Mouse (Mus musculus) lung, embryonic 14.5 days (tissue): ENCODE measurements around the gene Zdhhc3. TPM values are rescaled to one million over a fixed set of nuclear protein-coding genes. Genes with fewer than 3 reads are reported as not detected.

Experiments
- ATAC-seq: fragments of 200-750 bp; cut with Nextera tagmentation; 2 replicates; pipeline ENCODE4 v1.8.0; 2017; ENCODE audit warnings: mild to moderate bottlenecking, moderate TSS enrichment, moderate library complexity; ENCODE audit not compliant: insufficient read depth
- DNase-seq: peaks from one replicate; pipeline ENCODE4 v3.0.0-alpha.2; 2015
- H3K27ac ChIP-seq: fragments of 300-500 bp; sonication (generic); 2 replicates; pipeline ENCODE4 v1.5.1; 2014; ENCODE audit warnings: low read depth, mild to moderate bottlenecking, moderate library complexity
- H3K27me3 ChIP-seq: fragments of 300-500 bp; sonication (generic); 2 replicates; pipeline ENCODE4 v1.6.1; 2014; ENCODE audit warnings: low read length, control low read depth; ENCODE audit not compliant: insufficient read depth
- H3K36me3 ChIP-seq: fragments of 300-500 bp; sonication (generic); 2 replicates; pipeline ENCODE4 v1.6.1; 2014; ENCODE audit warnings: control low read depth; ENCODE audit not compliant: insufficient read depth
- H3K4me1 ChIP-seq: fragments of 300-500 bp; sonication (generic); 2 replicates; pipeline ENCODE4 v1.6.1; 2014; ENCODE audit warnings: antibody characterized with exemption, control low read depth; ENCODE audit not compliant: insufficient read depth
- H3K4me2 ChIP-seq: fragments of 300-500 bp; sonication (generic); 2 replicates; pipeline ENCODE4 v1.6.1; 2014; ENCODE audit warnings: mild to moderate bottlenecking
- H3K4me3 ChIP-seq: fragments of 300-500 bp; sonication (generic); 2 replicates; pipeline ENCODE4 v1.5.1; 2014; ENCODE audit warnings: low read depth, low read length
- H3K9ac ChIP-seq: fragments of 300-500 bp; sonication (generic); 2 replicates; pipeline ENCODE4 v1.6.1; 2014
- H3K9me3 ChIP-seq: fragments of 300-500 bp; sonication (generic); 2 replicates; pipeline ENCODE4 v1.6.1; 2016; ENCODE audit warnings: low read depth, low read length, control low read depth
- CTCF ChIP-seq: IDR thresholded peaks from 2 replicates; pipeline ENCODE4 v1.5.1; 2016; ENCODE audit warnings: antibody characterized with exemption, low read depth
- WGBS: fragments of 180-500 bp; shearing (Covaris S2); extraction: QIAGEN DNeasy Blood & Tissue Kit; methylation state at CpG from one replicate; pipeline ENCODE4 v1.1.7; 2014; 5-methylcytosine and 5-hydroxymethylcytosine counted together
- polyA plus RNA-seq: library from polyadenylated mRNA; unstranded; fragments of >200 nt; fragmentation: Nextera tagmentation; extraction: Ambion mirVana; gene quantifications from 2 replicates; pipeline ENCODE4 v1.2.1, GENCODE M21; 2014

The Zdhhc3 gene
- polyA plus RNA-seq, 1 experiment from 2014 or later: 57.4 TPM

DNA sequence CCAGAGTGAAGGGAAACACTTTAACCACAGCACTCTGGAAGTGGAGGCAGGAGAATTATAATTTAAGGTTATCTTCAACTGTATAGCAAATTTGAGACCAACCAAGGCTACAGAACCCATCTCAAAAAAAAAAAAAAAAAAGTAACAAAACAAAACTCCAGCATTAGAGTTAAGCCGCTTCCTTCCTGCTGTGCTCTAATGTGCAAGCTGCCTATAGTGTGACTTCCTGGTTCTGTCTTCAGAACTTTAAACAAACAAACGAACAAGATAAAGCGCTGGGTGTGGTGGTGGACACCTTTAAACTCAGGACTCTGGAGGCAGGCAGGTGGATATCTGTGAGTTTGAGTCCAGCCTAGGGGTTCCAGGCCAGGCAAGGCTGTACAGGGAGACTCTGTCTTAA lies 39.0 kb upstream of the Zdhhc3 start:
- WGBS: 39% methylated on average over 3 of the region's 3 CpGs
- no peaks in the 10 kb centered on the region for H3K27me3 ChIP-seq

DNA sequence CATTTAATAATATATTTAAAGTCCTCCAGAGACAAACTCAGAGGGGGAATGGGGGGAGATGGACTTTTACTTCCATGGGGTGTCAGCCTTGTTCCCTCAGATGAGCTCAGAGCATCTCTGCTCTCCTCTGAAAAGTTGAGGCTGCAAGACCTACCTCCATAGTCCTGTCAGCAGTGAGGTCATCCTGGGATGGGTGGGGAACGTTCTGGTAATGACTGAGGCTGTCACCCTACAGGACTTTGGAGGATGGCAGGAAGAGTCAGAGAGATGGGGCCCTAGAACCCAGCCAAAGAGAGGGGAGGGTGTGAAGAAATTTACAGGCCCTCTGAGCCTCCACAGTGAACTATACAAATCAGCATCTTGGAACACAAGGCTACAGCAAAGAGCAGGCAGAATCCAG lies 38.6 kb upstream of the Zdhhc3 start:
- no peak overlapping the region for H3K4me2 ChIP-seq
- DNase-seq: no peak
- H3K4me1 ChIP-seq: no peaks in the 10 kb centered on the region
- WGBS: 24% methylated on average over 1 of the region's 1 CpGs
- no peak for TF ChIP-seq CTCF
- H3K9ac ChIP-seq: no peak overlapping the region
- H3K9me3 ChIP-seq: no peaks in the 10 kb centered on the region
- H3K4me3 ChIP-seq: no peak overlapping the region
- no peaks in the 10 kb centered on the region for H3K36me3 ChIP-seq
- no peaks in the 10 kb centered on the region for H3K27me3 ChIP-seq
- no peak for ATAC-seq
- H3K27ac ChIP-seq: no peak overlapping the region

More for the DNA sequence above, 39.0 kb upstream of the Zdhhc3 start:
- ATAC-seq (no peak), DNase-seq (peak; percentile 36)
- no peak overlapping the region for H3K27ac ChIP-seq
- H3K4me2 ChIP-seq: no peak overlapping the region
- H3K4me3 ChIP-seq: no peak overlapping the region
- no peaks in the 10 kb centered on the region for H3K36me3 ChIP-seq
- H3K9me3 ChIP-seq: no peaks in the 10 kb centered on the region
- no peak for TF ChIP-seq CTCF
- H3K9ac ChIP-seq: no peak overlapping the region
- H3K4me1 ChIP-seq: no peaks in the 10 kb centered on the region

DNA sequence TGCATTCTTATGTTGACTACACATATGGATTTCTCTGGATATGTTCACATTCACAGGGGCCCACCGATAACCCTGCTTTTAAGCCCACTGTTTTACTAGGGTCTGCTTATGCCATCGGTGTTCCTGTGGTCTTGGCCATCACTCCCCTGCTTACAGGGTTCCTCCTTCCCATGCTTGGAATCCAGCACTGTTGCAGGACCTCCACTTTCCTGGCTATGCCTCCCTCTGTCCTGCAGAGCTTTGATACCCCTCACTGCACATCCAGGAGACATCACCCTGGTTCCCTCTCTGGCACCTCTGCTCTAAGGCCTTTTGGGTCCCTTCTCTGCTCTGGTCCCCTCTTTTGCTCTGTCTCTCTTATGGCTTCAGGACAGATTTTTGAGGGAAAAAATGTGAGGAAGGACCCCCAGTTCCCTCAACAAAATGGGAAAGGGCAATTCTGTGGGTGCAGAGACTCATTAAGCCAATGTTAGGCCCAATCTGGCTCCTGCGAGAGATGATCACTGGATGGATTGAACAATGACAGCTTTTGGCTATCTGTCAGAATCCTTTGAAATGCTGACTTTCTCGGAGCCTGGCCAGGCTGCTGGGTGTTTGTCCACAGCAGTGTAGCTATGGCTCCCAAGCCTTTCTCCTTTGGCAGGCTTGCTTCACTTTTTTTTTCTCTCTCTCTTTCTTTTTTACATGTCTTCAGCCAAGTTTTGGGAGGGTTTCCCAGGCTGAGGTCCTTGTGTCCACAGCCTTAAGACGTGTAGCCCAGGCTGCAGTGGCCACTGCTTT lies 37.4 kb upstream of the Zdhhc3 start, which contains the start of gene Clec3b:
TSS of gene Clec3b (plus strand) at position 706 of the 780 bp plus-strand sequence.
- H3K4me3 ChIP-seq: no peak within 1 kb of the TSS
- ATAC-seq: peak; percentile 26; the same call in 1 of the 2 replicates
- H3K9ac ChIP-seq: no peak within 1 kb of the TSS
- H3K27me3 ChIP-seq: no peaks in the 10 kb centered on the region
- no peaks in the 10 kb centered on the region for H3K36me3 ChIP-seq
- peaks cover 4% of the 10 kb centered on the region; the same call in 1 of the 2 replicates for H3K9me3 ChIP-seq
- TF ChIP-seq CTCF: no peak
- H3K4me2 ChIP-seq: no peak within 1 kb of the TSS
- H3K4me1 ChIP-seq: no peaks in the 10 kb centered on the region
- WGBS: 68% methylated on average over 5 of the region's 5 CpGs
- DNase-seq: peak; percentile 53
- H3K27ac ChIP-seq: no peak within 1 kb of the TSS

DNA sequence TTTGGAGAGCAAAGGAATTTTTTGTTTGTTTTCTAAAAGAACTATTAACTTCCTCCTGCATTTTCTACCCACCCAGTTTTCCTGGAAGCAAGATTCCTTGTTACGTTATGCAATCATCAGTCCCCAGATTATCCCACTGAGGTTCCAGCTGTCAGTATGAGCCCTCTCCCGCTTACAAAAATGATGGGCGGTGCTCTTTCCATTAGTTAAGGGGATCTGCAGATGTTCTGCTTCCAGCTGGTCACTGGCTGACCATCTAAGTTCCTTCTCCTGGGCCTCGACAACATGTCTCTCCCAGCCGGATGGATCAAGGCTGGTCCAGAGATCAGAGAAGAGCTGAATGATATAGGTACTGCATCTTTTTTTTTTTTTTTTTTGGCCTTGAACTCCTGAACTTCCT lies 35.4 kb upstream of the Zdhhc3 start:
- no peak for ATAC-seq
- WGBS: 42% methylated on average over 5 of the region's 5 CpGs
- Histone ChIP-seq H3K9ac (no peak overlapping the region), H3K27ac (no peak overlapping the region), H3K4me2 (no peak overlapping the region), H3K4me1 (no peaks in the 10 kb centered on the region), H3K27me3 (no peaks in the 10 kb centered on the region), H3K4me3 (no peak overlapping the region), H3K9me3 (peaks cover 4% of the 10 kb centered on the region; the same call in 1 of the 2 replicates), H3K36me3 (no peaks in the 10 kb centered on the region)
- peak; percentile 41 for DNase-seq
- no peak for TF ChIP-seq CTCF

DNA sequence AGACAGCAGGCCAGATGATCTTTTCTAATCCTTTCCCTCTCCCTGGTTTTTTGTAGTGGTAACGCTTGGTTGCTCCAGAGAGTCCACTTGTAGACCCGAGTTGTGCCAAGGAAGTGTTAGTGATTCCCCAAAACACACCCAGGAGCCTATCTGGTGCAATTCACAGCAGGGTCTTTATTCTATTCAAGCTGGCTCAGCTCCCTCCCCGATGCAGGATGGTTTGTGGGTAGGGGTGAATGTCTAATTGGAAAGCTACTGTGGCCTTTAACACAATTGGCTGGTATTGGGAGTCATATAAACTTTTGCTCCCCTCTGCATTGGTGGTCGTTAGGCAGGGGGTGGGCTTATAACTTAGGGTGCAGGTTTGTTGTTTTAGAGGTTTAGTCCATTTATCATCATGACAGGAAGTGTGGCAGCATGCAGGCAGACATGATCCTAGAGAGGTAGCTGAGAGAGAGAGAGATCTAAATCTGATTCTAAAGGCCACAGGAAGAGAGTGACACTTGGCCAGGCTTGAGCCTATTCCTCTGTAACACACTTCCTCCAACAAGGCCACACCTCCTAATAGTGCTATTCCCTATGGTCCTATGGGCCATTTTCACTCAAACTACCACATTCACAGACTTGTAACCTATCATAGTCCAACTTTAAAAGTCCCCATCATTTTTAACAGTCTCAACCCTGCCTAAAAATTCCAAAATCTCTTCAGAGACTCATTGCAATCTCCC lies 27.0 kb upstream of the Zdhhc3 start:
- no peak overlapping the region for H3K4me2 ChIP-seq
- H3K4me1 ChIP-seq: 0 out of 2 replicates have a peak, but pooled peaks cover 3% of the 10 kb centered on the region
- H3K36me3 ChIP-seq: peaks cover 39% of the 10 kb centered on the region
- no peaks in the 10 kb centered on the region for H3K27me3 ChIP-seq
- TF ChIP-seq CTCF: no peak
- DNase-seq (no peak), ATAC-seq (no peak)
- H3K9ac ChIP-seq: no peak overlapping the region
- H3K4me3 ChIP-seq: no peak overlapping the region
- H3K27ac ChIP-seq: peak overlapping the region; percentile 33; the same call in 1 of the 2 replicates
- H3K9me3 ChIP-seq: no peaks in the 10 kb centered on the region; the same call in 1 of the 2 replicates
- 58% methylated on average over 4 of the region's 4 CpGs for WGBS

DNA sequence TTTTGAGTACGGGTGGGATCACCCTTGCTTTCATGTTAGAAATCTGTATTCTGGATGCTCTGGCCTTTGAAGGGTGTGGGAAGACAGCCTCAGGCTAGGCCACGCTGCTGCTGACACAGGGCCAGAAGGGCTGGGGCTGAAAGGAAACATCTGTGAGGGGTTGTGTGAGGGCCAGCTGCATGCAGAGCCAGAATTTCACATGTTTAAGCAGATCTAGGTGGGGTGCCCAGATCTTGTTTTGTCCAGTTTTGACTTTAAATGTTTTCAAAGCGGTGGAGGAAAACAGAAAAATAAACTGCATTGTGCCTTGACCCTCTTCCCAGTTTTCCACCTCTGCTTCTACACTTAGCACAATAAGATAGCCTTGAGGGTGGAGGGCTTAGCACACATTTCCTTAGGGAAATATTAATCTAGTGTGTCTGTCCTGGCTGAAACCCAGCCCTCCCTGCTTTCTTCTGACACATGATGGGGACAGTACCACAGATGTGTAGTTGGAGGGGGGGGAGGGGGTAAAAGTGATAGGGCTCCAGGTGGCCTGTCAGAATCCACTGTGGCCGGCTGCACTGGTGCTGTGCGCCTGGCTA lies 26.0 kb upstream of the Zdhhc3 start:
- TF ChIP-seq CTCF: no peak
- H3K9ac ChIP-seq: no peak overlapping the region
- H3K4me2 ChIP-seq: no peak overlapping the region
- 26% methylated on average over 5 of the region's 5 CpGs for WGBS
- DNase-seq (peak; percentile 89), ATAC-seq (peak; percentile 95)
- H3K4me1 ChIP-seq: 0 out of 2 replicates have a peak, but pooled peaks cover 3% of the 10 kb centered on the region
- peak overlapping the region; percentile 33 for H3K27ac ChIP-seq
- H3K36me3 ChIP-seq: peaks cover 49% of the 10 kb centered on the region
- no peaks in the 10 kb centered on the region for H3K27me3 ChIP-seq
- H3K9me3 ChIP-seq: no peaks in the 10 kb centered on the region; the same call in 1 of the 2 replicates
- H3K4me3 ChIP-seq: no peak overlapping the region
